ENCODE assay signal across 8 mouse cellular contexts in the genomic region with DNA sequence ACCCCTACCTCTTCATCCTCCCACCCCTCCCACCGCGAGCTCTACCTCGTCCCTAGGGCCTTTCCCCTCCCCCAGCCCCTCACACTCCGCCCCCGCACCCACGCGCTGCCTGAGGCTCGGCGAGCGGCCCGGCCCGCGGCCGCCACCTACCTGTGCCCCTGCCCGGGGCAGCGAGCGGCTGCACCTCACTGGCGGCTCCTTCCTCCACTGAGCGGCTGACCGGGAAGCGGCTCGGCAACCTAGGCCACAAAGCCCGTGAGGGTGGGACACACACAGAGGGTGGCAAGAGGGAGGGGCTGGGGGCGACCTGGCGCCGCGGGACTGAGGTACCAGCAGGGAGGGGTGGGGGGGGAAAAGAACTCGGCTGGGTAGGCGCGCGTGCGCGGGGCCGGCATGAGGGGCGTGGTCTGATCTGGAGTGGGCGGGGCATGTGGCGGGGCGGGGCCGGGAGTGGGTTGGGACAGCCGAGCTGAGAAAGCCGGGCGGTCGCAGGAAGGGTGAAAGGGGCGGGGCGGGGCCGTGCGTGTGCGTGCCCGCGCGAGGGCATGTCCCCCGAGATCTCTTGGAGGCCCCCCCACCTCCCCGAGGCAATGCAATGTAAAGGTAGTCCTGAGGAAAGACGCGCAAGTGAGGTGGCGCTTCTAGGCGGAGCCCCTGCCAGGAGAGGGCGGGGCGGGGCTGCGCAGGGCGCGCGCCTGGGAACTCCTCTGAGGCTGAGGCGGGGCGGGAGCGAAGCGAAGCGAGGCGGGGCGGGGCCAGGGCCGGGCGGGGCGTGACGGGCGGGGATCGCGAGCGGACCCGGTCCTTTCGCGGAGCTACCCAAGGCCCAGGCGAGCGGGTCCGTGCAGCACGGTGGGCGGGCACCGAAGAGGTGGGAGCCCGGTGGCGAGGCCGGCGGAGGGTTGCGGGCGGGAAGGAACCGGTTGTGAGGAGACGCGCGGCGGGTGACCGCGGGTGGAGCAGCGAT. TPM values are rescaled to one million over a fixed set of nuclear protein-coding genes. Genes with fewer than 3 reads are reported as not detected.
DNase-seq lines count a peak whose midpoint lies in the region; ATAC-seq lines count a peak whose summit lies in the region.

A gene (minus strand): TSS at position 408 of the 967 bp plus-strand sequence.
A gene (plus strand): TSS at position 469 of the 967 bp plus-strand sequence.

- ATAC-seq in hindbrain, embryonic 12.5 days (ENCODE audit: low FRiP score) = peak; percentile 97

- peak; percentile 100 for DNase-seq in NIH3T3 (ENCODE audit: low read depth)
- peak; percentile 99 for DNase-seq in cerebellum, postnatal 10 days
- DNase-seq in frontal cortex, postnatal 10 days (ENCODE audit: low spot score in 2 of 2) = peak; percentile 92 to 93
- peak; percentile 91 to 92 for DNase-seq in layer of hippocampus, postnatal 14 days (ENCODE audit: low spot score in 2 of 2)
- DNase-seq in lung, postnatal 14 days = peak; percentile 96
- DNase-seq in retina, adult 2 months (ENCODE audit: low read depth, low spot score) = peak; percentile 96
- DNase-seq in thymus, postnatal 36 days = peak; percentile 97 to 98

- WGBS in hindbrain, embryonic 12.5 days = under 1% methylated on average over 91 of the region's 101 CpGs

- H3K4me1 ChIP-seq in hindbrain, embryonic 12.5 days = peaks cover 24% of the 10 kb centered on the region

- H3K27ac ChIP-seq in hindbrain, embryonic 12.5 days = peak within 1 kb of the TSS; percentile 87

- peak within 1 kb of the TSS; percentile 56 for H3K4me2 ChIP-seq in hindbrain, embryonic 12.5 days (replicated peaks)

- H3K36me3 ChIP-seq in hindbrain, embryonic 12.5 days = no peaks in the 10 kb centered on the region

- no peaks in the 10 kb centered on the region for H3K27me3 ChIP-seq in hindbrain, embryonic 12.5 days

- H3K9ac ChIP-seq in hindbrain, embryonic 12.5 days = peak within 1 kb of the TSS; percentile 82

- H3K4me3 ChIP-seq in hindbrain, embryonic 12.5 days = peak within 1 kb of the TSS; percentile 73

- no peaks in the 10 kb centered on the region for H3K9me3 ChIP-seq in hindbrain, embryonic 12.5 days (replicated peaks)

RNA-seq across cellular contexts. Expression of the first gene that starts in this region (rescaled TPM):
- 73.5 TPM in 2 replicates for polyA plus RNA-seq in hindbrain, embryonic 12.5 days (2016; fragmentation: Nextera tagmentation; extraction: Ambion mirVana)
- total RNA-seq in layer of hippocampus, postnatal 14 days (2021) = 10 to 100 TPM; 38.5 to 42.3 TPM

RNA-seq across cellular contexts. Expression of the second gene that starts in this region (rescaled TPM):
- polyA plus RNA-seq in hindbrain, embryonic 12.5 days (2016; fragmentation: Nextera tagmentation; extraction: Ambion mirVana) = 42.7 and 44.3 TPM in 2 replicates
- 10 to 100 TPM; 19.3 to 21.3 TPM for total RNA-seq in layer of hippocampus, postnatal 14 days (2021)

Comparison
In these comparisons a context has a peak if more than half of its experiments do, and no peak if none do; other contexts are left out.
1. Peak in every context shown above with its lines: DNase-seq, ATAC-seq, H3K4me3 ChIP-seq and H3K27ac ChIP-seq.